Mouse (Mus musculus) induced T-regulatory cell, adult 2 months (primary cell): ENCODE measurements around the gene Anxa5.

Experiments used
- DNase-seq: peaks from one replicate; pipeline ENCODE4 v3.0.0-alpha.2; 2012; ENCODE audit warnings: low read depth

Gene Anxa5

GRCm38 (mm10) chr3:36488899-36489589, 13.3 kb upstream of the Anxa5 start:
- DNase-seq = no peak

- no peak for DNase-seq
These were observed 12.7 kb upstream of the Anxa5 start for GRCm38 (mm10) chr3:36488367-36488766.

GRCm38 (mm10) chr3:36486881-36487280, 11.2 kb upstream of the Anxa5 start:
- no peak for DNase-seq

GRCm38 (mm10) chr3:36486176-36486575, 10.5 kb upstream of the Anxa5 start:
- DNase-seq = no peak

- DNase-seq = no peak
These were observed 8.6 kb upstream of the Anxa5 start for GRCm38 (mm10) chr3:36484292-36484691.

GRCm38 (mm10) chr3:36482940-36483339, 7.2 kb upstream of the Anxa5 start:
- DNase-seq = no peak

GRCm38 (mm10) chr3:36481776-36482193, 6.1 kb upstream of the Anxa5 start:
- no peak for DNase-seq

- DNase-seq = no peak
These were observed 4.8 kb upstream of the Anxa5 start for GRCm38 (mm10) chr3:36480486-36480885.

GRCm38 (mm10) chr3:36478776-36479175, 3.1 kb upstream of the Anxa5 start:
- DNase-seq = no peak

- DNase-seq = no peak
These were observed 814 bp upstream of the Anxa5 start for GRCm38 (mm10) chr3:36476261-36477155.

- DNase-seq = peak; percentile 64
These were observed 683 bp downstream of the Anxa5 start for GRCm38 (mm10) chr3:36474938-36475483.

- DNase-seq = no peak
These were observed 1.3 kb downstream of the Anxa5 start for GRCm38 (mm10) chr3:36474421-36474820.

GRCm38 (mm10) chr3:36473222-36473621, 2.5 kb downstream of the Anxa5 start:
- DNase-seq = no peak

GRCm38 (mm10) chr3:36471856-36472255, 3.8 kb downstream of the Anxa5 start:
- no peak for DNase-seq

GRCm38 (mm10) chr3:36468871-36469270, 6.8 kb downstream of the Anxa5 start:
- no peak for DNase-seq

- DNase-seq = no peak
These were observed 8.1 kb downstream of the Anxa5 start for GRCm38 (mm10) chr3:36467632-36468031.

GRCm38 (mm10) chr3:36465538-36465937, 10.2 kb downstream of the Anxa5 start:
- no peak for DNase-seq

- no peak for DNase-seq
These were observed 13.3 kb downstream of the Anxa5 start for GRCm38 (mm10) chr3:36462348-36462747.

GRCm38 (mm10) chr3:36461819-36462218, 13.9 kb downstream of the Anxa5 start:
- no peak for DNase-seq

- no peak for DNase-seq
These were observed 15.0 kb downstream of the Anxa5 start for GRCm38 (mm10) chr3:36460717-36461116.

GRCm38 (mm10) chr3:36455566-36455965, 20.1 kb downstream of the Anxa5 start:
- no peak for DNase-seq

GRCm38 (mm10) chr3:36455124-36455523, 20.6 kb downstream of the Anxa5 start:
- DNase-seq = no peak

- DNase-seq = no peak
These were observed 23.2 kb downstream of the Anxa5 start for GRCm38 (mm10) chr3:36452502-36452901.
